Mouse (Mus musculus) fibroblast of lung, adult 2 months (primary cell): ENCODE measurements around the gene Kcnk7.
A peak's percentile ranks its signal among the peaks of the same experiment; 100 is the strongest.
"Not testable (repeated sequence)": the region's sequence is repeated elsewhere in the genome, so short reads cannot be mapped to it uniquely, and the experiment has no call there.

Source experiments
- DNase-seq: peaks from one replicate; pipeline ENCODE4 v3.0.0-alpha.2; 2011; ENCODE audit warnings: low read depth

Gene Kcnk7

DNA sequence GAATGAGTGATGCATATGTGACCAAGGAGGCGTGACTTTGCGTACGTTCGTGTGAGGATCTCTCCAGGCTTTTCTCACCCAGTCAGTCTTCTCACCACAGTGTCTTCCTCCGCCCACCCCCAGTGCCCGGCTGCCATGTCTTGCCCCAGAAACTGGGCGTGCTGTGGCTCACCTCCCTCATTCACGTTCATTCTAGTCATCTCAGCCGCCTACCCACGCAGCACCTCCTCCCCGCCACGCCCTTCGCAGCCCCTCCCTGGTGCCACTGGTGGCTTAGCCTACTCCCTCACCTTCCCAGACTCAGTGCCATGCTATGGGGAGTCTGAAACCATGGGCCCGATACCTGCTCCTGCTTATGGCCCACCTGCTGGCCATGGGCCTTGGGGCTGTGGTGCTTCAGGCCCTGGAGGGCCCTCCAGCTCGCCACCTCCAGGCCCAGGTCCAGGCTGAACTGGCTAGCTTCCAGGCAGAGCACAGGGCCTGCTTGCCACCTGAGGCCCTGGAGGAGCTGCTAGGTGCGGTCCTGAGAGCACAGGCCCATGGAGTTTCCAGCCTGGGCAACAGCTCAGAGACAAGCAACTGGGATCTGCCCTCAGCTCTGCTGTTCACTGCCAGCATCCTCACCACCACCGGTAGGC is at the start of gene Kcnk7:
Gene Kcnk7 (plus strand): TSS at position 205 of the 638 bp plus-strand sequence.
- DNase-seq: no peak

DNA sequence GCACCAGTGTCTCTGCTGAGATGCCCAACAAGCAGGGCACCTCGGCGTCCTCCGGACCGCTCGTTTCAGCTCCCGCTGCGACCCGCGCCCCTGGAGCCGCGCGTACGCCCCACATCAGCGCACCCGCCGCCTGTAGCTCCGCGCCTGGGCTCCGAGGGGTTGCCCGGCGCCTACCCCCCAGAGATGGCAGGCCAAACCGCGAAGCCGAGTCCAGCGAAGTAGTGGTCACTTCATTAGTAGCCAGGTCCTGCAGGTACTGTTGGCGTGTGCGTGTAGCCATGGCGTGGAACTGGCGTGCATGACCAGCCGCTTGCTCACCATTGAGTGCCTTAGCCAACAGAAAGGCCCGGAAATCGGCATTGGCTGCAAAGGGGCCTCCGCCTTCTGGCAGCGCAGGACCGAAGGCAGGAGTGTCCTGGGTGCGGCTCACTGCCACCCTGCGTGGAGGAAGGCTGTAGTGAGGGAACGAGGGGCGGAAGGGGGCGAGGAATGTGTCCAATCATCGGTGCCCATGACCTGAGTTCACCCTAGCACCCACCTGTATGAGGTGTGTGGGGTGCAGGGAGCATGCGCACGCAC is 49.4 kb upstream of the Kcnk7 start:
- DNase-seq: no peak

DNA sequence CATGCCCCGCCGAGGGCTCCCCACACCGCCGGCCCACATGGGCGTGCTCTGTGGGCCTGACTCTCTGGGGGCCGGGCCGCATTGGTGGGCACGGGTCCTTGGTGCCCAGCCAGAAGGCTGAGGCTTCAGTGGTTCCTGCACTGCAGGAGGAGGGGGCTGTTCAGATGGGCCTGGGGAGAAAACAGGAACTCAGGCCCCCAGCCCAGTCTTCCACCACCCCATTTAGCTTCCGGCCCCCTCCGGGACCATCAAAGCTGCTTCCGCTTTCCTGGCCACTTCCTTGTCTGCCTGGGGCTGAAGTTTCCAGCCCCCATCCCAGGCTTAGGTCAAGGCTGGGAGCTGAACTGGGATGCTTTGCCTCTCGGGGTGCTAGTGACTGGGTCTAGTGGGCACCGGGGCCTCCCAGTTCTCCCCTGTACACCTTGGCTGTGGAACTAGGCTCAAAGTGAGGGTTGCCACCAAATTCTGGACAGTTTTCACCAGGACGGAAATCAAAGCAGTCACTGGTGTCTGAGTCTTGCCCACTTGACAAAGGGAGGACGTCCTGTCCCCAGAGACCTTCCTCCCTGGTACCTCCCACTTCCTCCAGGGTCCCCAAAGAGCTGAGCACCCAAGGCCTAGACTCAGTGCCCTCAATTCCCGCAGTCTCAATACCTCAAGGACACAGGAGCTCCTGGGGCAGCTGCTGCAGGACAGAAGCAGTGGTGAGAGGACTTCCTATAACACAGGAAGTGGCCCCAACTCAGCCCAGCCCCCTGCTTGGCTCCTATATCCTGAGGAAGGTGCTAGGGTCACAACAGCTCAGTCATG is 43.0 kb upstream of the Kcnk7 start:
- no peak for DNase-seq

DNA sequence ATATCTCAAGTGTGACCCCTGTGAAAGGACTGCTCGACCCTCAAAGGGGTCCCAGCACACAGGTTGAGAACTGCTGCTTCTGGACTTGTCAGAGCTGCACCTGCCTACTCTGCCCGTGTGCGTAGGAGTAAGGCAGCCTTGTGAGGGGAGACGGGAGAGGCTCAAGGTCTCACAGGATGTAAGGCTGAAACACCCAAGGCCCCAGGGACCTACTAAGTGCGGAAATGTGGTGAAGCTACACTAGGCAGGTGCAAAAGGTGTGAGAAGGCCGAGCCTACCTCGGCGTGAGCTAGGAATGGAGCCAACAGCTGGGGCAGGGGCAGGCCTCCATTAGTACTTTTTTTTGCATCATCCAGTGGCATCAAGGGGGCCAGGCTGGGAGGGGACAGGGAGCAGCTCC is 41.9 kb upstream of the Kcnk7 start:
- no peak for DNase-seq

DNA sequence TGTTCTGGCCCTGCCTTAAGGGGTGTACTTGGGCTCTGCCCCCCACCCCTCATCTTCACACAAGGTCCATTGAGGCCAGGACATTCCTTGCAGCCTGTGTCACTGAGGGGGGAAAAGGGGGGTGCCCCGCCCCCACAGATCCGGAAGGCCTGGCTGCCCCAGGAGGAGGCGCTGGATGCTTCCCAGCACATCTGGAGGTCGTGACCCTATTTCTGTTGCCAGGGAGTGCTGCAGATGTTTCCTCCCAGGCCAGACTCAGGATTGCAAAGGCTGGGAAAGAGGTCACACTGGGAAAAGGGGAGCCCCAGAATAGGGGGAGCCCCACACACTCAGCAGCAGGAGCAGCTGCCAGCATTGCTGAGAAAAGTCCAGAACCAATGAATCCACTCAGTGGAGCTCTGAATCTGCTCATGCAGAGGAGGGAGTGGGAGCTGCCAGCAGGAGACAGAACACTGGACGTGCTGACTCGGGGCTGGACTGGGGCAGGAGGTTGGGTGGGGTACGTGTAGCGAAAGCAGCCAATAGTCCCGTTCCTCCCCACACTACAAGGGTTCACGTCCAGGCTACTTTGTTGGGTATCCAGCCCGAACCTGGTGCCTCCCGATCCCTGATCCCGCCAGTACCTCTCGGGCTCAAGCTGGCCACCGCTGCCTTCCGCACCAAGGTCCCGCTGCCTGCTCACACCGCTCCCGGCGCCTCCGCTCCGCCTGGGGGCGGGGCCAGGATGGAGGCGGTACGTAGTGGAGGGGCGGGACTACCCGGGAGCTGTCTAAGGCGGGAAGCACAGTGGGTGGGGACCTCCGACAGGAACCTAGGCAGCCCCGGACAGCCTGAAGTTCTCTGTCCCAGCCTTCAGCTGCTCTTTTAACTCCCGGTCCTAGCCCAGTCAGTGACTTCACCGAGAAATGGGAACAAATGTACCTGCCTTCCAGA is 40.9 kb upstream of the Kcnk7 start, which contains the start of gene Sipa1:
Gene Sipa1 (minus strand): TSS at position 727 of the 933 bp plus-strand sequence.
- DNase-seq: peak; percentile 62

DNA sequence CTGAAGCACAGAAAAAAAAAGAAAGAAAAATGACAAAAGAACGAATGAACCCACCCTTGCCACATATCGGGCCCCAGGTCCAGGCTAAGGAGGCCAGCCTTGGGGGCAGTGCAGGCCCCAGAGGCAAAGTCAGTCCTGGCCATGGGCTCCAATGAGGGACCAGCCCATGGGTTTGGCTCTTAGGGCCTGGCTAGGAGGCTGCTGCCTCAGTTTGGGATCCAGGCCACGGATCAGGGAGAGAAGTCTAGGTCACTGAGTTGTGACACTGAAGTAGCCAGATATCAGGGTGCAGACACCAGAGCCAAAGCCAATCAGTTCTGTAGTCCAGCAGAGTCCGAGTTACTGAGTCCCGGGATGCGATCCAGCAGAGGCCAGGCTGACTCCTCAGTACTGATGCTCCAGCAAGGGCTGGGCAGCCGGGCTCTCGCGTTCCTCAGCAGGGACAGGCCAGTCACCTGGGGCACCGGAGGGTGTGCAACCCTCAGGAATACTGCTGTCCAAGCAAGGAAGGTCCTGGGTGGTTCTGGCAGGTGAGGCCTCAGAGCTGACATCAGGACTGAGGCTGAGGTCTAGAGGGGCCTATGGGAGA is 39.4 kb upstream of the Kcnk7 start:
- no peak for DNase-seq

DNA sequence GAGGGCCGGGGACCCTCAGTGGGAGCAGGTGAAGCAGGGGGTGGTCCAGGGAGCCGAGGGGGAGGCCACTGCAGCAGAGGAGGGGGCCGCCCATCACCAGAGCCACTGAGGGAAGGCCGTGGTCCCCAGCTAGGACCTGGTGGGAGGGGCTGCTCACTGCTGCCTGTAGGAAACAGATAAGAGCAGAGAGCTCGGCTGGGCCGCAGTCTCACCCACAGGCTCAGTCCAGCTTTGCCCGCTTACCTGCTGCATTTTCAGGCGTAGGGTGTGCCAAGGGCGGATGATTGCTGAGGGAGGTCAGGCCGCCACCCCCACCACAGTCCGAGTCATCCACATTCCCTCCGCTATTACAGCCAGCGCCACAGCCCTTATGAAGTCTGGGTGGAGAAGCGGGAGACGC is 38.7 kb upstream of the Kcnk7 start:
- DNase-seq: no peak

DNA sequence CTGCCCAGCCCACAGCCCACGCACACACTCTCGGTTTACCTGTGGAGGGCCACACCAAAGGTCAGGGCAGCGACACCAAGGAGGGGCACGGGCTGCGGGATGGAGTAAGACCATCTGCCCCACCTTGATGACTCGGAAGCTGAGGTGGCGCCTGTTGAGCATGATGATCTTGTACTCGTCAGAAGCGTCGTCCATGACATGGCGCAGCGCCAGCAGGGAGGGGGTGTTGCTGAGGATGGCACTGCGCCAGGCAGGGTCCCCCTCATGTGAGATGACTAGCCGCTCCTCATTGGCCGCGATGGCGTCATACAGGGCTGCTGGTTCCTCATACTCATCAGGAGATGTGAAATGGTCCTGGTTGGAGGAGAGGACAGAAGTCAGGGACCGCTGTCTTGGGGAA is 37.8 kb upstream of the Kcnk7 start:
- DNase-seq: no peak

DNA sequence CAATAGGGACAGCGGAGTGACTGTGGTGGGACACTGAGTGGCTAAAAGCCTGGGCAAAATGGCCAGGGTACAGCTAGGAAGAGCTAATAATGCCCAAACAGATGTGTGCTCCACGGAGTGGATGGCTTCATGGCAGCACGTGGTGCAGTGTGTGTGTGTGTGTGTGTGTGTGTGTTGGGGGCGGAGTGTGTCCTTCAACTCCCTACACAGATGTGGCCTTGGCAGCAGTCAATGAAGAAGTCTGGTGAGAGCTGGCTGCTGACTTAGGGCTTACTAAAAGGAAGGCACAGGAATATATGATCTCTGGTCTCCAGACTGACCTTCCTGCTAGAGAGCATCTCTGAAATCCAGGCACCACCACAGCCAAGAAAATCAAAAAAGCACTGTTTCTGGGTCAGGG is 35.8 kb upstream of the Kcnk7 start:
- DNase-seq: no peak

DNA sequence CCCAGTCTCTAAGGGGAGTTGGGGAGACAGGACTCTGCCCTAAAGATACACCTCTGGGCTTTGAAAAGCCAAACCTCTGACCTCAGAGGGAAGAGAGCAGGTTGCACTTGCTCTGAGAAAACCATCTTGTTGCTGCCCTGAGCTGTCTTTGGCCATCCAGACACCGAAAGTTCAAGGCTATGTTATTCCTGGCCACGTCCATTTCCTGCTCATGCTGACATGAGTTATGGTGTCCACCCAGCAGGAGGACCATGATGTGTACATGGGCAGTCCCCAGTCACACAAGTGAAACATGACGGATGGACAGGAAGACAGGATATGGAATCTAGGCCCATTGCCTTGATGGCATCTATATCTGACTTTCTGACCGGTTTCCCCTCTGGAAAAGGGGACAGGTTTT is 23.7 kb upstream of the Kcnk7 start:
- DNase-seq: no peak

DNA sequence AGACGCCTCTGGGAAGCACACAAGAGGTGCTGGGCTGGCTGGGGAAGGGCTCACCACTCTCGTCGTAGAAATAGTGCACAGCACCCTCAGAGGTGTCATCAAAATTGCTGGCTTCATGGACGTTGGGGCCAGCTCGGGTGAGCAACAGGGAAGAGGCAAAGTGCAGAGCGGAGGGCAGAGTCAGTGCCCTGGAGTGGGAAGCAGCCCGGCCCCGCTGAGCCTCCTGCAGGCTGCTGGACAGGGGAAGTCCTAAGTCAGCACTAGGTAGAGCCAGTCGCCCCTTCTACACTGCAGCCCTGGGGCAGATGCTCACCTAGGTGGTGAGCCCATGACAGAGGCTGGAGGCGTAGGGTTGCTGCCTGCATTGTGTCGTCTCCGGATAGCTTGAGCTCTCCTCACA is 19.9 kb upstream of the Kcnk7 start:
- no peak for DNase-seq

DNA sequence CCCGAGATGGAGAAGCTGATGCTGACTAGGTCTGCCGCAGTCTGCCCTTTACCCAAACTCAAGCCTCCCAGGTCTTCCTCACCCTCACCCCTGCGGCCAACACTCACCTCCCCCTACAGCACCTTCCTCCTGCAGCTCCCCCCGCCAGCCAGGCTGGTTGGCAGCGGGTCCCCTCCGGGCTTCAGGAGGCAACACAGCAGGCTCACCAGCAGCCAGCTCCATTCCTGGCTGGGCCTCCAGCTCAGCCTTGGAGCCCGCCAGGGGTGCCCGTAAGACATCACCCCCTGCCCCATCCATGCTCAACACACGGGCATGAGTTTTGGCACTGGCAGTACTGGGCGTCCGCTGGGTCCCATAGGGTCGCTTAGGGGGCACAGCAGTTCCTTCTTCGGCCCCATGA is 19.2 kb upstream of the Kcnk7 start:
- DNase-seq: no peak

DNA sequence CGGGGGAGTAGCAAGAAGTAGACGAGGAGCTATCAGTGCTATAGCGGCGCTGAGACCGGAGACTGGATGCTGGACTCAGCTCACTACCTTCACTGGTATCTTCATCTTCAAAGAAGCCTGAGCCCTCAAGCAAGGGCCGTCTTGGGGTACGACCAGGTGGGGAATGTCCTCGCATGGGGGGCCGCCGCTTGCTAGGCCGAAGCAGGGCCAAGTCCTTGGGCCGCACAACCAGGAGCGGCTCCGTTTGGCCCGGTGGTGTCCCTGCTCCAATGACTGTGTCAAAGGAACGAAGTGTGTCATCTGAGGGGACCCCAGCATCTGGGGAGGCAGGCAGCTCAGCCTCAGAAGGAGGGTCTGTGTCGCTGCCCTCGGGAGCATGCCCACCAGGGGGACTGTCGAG is 18.7 kb upstream of the Kcnk7 start:
- no peak for DNase-seq

DNA sequence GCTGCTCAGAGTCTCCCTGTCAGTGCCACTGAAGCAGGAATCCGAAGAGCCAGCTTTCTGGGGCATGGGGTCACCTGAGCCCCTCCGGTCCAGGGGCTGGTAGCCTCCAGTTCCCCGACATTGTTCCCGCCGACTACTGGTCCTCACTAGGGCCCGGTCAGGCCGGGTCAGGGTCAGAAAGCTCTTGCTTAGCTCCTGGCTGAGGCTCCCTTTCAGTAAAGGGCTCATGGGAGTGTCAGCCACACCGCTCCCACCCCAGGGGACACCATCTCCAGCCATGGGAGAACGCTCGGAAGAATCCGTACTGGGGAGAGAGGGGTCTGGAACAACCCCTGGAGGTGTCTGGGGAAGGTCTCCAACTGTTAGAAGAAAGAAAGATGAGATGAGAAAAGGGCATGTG is 18.3 kb upstream of the Kcnk7 start:
- DNase-seq: no peak

DNA sequence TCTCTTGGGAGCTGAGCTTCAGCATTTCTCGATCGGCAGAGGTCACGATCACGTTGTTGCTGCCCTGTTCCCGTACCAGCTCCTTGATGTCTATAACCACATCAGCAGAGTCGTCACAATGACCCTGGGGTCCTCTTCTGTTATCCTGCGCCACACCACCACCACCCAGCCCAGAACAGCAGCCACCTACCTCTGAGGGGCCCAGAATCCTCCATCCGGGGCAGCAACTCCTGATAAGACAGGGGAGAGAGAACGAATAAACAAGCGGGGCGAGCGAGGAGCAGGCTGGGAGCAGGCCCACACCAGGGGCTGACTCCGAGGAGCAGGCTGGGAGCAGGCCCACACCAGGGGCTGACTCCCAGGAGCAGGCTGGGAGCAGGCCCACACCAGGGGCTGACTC is 17.7 kb upstream of the Kcnk7 start:
- no peak for DNase-seq

DNA sequence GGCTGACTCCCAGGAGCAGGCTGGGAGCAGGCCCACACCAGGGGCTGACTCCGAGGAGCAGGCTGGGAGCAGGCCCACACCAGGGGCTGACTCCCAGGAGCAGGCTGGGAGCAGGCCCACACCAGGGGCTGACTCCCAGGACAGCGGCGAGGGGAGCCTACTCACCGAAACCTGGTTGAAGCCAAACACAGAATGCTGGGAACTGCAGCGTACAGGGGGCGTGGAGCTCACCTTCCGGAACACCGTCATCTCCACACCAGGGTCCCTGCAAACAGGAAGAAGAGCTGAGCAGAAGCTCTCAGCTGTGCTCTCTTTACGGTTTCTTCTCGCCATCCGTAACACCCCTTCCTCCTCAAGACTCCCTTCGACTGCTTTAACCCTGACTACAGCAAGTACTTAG is 17.2 kb upstream of the Kcnk7 start:
- not testable (repeated sequence) for DNase-seq

DNA sequence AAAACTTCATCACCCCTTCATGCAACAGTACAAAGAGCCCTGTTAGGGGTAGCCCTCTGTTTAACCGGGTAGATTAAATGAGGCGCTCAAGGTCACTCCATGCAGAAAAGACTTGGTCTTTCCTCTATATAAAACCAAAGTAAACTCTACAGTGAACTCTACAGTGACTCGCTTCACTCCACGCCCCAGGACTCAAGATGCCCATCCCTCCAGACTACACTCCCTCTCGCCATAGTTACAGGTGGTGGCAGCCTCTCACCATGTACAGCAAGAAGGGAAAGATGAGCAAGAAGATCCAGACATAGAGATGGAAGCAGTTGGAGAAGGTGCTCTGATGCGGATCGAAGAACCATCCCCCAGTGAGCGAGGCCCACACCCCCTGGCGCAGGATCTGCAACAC is 16.4 kb upstream of the Kcnk7 start:
- DNase-seq: no peak

DNA sequence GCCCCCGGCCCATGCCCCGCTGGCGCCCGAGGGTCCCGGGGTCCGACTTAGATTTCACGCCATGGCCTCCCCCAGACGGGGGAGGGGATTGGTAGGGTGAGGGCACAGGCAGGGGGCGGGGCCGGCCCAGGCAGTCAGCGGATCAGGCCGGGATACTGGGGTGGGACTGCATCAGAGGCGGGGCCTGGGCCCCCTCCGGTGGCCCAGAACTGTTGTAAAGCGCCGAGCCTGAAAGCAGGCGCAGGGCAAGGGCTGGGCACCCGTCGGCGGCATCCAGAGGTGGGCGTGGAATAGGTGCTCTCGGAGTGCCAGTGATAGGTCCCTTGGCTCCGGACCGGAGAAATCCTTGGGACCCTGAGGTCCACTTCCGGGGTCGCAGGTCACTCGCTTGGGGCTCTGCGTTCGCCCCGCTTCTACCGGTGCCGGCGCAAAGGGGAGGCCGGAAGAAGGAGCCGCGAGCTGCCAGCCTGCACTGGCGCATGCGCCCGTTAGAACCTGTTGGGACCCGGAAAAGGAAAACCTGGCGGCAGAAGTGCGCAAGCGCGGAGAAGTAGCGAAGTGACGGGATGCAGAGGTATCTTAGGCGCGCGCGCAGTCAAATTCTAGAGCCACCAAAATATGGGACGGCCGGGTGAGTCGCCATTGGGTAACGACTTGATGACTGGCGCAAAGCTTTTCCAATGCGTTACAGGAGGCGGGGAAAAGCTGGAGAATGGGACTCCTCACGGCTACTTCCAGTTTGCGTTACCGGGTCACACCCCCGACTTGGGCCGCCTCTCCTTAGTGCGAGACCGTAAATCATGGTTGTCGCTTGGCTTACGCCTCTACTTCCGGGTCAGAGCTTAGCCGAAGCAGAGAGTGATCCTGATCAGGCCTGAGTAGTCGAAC is 15.7 kb upstream of the Kcnk7 start, which contains the start of the genes Map3k11 and Pcnx3:
Gene Map3k11 (plus strand): TSS at position 543 of the 888 bp plus-strand sequence.
Gene Pcnx3 (minus strand): TSS at position 709 of the 888 bp plus-strand sequence.
- DNase-seq: peak; percentile 99

DNA sequence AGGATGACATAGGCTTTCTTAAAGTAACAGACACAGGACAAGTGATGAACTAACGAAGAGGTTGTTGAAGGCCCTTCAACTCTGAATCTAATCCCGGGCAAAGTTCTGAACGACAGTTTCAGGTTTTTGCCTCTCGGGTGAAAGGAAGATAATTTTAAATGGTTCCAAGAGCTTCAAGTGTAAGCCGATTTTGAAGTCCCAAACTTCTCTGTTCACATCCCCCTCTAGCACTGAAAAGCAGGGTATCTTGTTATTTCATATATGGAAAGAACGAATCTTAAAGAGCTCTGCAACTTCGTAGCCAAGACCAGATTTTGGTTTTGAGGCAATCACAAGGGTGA is 15.1 kb upstream of the Kcnk7 start:
- DNase-seq: no peak

DNA sequence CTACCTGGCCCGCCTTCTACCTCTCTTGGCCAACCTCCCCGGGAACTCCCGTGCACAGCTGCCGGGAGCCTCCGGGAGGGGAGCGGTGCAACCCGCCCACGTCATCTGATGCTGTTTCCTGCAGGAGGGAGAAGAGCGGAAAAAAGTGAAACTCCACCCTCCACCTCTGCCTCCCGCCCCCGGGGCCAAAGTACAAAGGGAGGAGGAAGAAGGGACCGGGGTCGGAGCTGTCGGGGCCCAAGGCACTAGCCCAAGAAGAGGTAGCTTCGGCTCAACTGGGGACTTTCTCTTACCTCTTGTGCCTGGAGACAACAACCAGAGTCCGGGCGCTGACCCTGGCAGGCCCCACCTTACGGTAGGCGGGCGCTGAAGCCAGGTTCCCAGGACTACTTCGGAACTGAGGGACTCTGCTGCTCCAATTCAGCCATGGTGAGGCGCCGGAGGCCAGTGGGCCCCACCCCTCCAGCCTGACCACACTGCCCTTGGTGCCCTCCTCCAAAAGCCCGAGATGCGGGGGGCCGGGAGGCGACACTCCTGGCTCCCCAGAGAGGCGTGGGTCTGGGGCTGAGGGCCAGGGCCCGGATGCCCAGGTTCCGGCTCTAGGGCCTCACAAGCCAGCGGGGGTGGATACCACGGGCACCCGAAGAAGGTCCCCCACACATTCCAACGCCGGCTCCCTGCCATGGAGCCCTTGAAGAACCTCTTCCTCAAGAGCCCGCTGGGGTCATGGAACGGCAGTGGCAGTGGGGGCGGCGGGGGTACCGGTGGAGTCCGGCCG is 14.4 kb upstream of the Kcnk7 start:
- peak; percentile 67 for DNase-seq
